Mouse (Mus musculus): Measurements from ENCODE around the gene Amigo2. TPM values are rescaled to one million over a fixed set of nuclear protein-coding genes. Genes with fewer than 3 reads are reported as not detected.
A peak's percentile ranks its signal among the peaks of the same experiment; 100 is the strongest.
"Not testable (repeated sequence)": the region's sequence is repeated elsewhere in the genome, so short reads cannot be mapped to it uniquely, and the experiment has no call there.

The Amigo2 gene
- polyA plus RNA-seq, 1 experiment from 2014 or later = 0.91 TPM

- Histone ChIP-seq H3K4me1 (replicated peaks) (0 out of 2 replicates have a peak, but pooled peaks cover 5% of the 10 kb centered on the region), H3K9me3 (replicated peaks) (no peaks in the 10 kb centered on the region), H3K27me3 (no peaks in the 10 kb centered on the region), H3K27ac (replicated peaks) (0 out of 2 replicates have a peak overlapping the region, but pooled peaks have one; percentile 1), H3K36me3 (replicated peaks) (no peaks in the 10 kb centered on the region), H3K4me2 (peak overlapping the region; percentile 18; the same call in 1 of the 2 replicates), H3K4me3 (replicated peaks) (no peak overlapping the region), H3K9ac (no peak overlapping the region)
- 27% methylated on average over 17 of the region's 17 CpGs for WGBS (ENCODE audit: insufficient replicate concordance)
- ATAC-seq (ENCODE audit: insufficient read depth) = peak; percentile 28; the same call in 1 of the 2 replicates
Measured at GRCm38 (mm10) chr15:97212501-97213477, 34.3 kb downstream of the Amigo2 start.

DNA sequence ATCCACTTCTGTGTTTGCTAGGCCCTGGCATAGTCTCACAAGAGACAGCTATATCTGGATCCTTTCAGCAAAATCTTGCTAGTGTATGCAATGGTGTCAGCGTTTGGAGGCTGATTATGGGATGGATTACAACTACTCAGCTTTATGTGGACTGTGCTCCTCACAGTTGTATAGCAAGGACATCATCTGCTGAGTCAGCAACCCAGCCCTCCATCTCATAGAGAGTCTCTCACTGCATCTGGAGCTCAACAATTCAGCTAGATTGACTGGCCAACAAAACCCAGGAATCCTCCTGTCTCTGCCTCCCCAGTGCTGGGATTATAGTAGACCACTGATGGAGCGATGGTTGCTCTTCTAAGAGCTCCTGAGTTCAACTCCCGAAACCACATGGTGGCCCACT, 37.3 kb downstream of the Amigo2 start:
- not testable (repeated sequence) for H3K4me3 ChIP-seq (replicated peaks); H3K27me3 ChIP-seq; H3K9me3 ChIP-seq (replicated peaks); H3K4me2 ChIP-seq; ATAC-seq (ENCODE audit: insufficient read depth); H3K27ac ChIP-seq (replicated peaks); H3K9ac ChIP-seq; H3K4me1 ChIP-seq (replicated peaks); H3K36me3 ChIP-seq (replicated peaks)
- WGBS (ENCODE audit: insufficient replicate concordance) = 61% methylated on average over 3 of the region's 3 CpGs

GRCm38 (mm10) chr15:97206506-97206905, 40.6 kb downstream of the Amigo2 start:
- no peak overlapping the region for H3K9ac ChIP-seq
- H3K4me2 ChIP-seq = no peak overlapping the region
- H3K4me3 ChIP-seq (replicated peaks) = no peak overlapping the region
- ATAC-seq (ENCODE audit: insufficient read depth) = no peak
- H3K27ac ChIP-seq (replicated peaks) = no peak overlapping the region
- no peaks in the 10 kb centered on the region for H3K4me1 ChIP-seq (replicated peaks)
- no peaks in the 10 kb centered on the region for H3K36me3 ChIP-seq (replicated peaks)
- no peaks in the 10 kb centered on the region for H3K9me3 ChIP-seq (replicated peaks)
- 78% methylated on average over 8 of the region's 8 CpGs for WGBS (ENCODE audit: insufficient replicate concordance)
- no peaks in the 10 kb centered on the region for H3K27me3 ChIP-seq

DNA sequence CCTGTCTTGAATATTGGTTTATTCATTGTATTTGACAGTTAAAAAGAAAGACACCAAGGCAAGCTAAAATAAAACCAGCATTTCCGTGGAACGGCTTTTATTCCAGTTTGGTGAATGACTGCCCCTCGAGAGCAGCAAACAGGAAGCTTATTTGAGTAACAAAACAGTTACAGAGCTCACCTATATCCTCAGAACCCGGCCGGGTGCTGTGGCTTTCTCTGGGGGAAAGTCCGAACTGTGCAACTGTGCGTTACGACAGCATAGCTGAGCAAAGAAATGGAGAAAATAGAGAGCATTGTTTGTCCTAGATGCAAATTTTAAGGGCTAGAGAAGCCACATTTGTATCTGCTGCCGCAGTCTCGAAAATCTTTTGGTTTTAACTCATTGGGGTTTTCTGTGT, 41.3 kb downstream of the Amigo2 start:
- WGBS (ENCODE audit: insufficient replicate concordance) = 66% methylated on average over 10 of the region's 10 CpGs
- Histone ChIP-seq H3K27ac (replicated peaks) (no peak overlapping the region), H3K4me3 (replicated peaks) (no peak overlapping the region), H3K36me3 (replicated peaks) (no peaks in the 10 kb centered on the region), H3K4me2 (no peak overlapping the region), H3K9ac (no peak overlapping the region), H3K9me3 (replicated peaks) (no peaks in the 10 kb centered on the region), H3K27me3 (no peaks in the 10 kb centered on the region), H3K4me1 (replicated peaks) (no peaks in the 10 kb centered on the region)
- ATAC-seq (ENCODE audit: insufficient read depth) = no peak

- no peaks in the 10 kb centered on the region for H3K36me3 ChIP-seq (replicated peaks)
- no peaks in the 10 kb centered on the region for H3K4me1 ChIP-seq (replicated peaks)
- ATAC-seq (ENCODE audit: insufficient read depth) = no peak
- H3K9ac ChIP-seq = no peak overlapping the region
- H3K27me3 ChIP-seq = no peaks in the 10 kb centered on the region
- H3K4me3 ChIP-seq (replicated peaks) = no peak overlapping the region
- H3K9me3 ChIP-seq (replicated peaks) = no peaks in the 10 kb centered on the region
- H3K27ac ChIP-seq (replicated peaks) = no peak overlapping the region
- H3K4me2 ChIP-seq = no peak overlapping the region
- 52% methylated on average over 3 of the region's 3 CpGs for WGBS (ENCODE audit: insufficient replicate concordance)
Measured at GRCm38 (mm10) chr15:97204889-97205288, 42.2 kb downstream of the Amigo2 start.

- no peak for ATAC-seq (ENCODE audit: insufficient read depth)
- Histone ChIP-seq H3K9me3 (replicated peaks) (no peaks in the 10 kb centered on the region), H3K9ac (no peak overlapping the region), H3K36me3 (replicated peaks) (no peaks in the 10 kb centered on the region), H3K4me1 (replicated peaks) (no peaks in the 10 kb centered on the region), H3K27me3 (no peaks in the 10 kb centered on the region), H3K4me3 (replicated peaks) (no peak overlapping the region), H3K4me2 (no peak overlapping the region), H3K27ac (replicated peaks) (no peak overlapping the region)
- 60% methylated on average over 7 of the region's 7 CpGs for WGBS (ENCODE audit: insufficient replicate concordance)
Measured at GRCm38 (mm10) chr15:97196644-97197043, 50.4 kb downstream of the Amigo2 start.

DNA sequence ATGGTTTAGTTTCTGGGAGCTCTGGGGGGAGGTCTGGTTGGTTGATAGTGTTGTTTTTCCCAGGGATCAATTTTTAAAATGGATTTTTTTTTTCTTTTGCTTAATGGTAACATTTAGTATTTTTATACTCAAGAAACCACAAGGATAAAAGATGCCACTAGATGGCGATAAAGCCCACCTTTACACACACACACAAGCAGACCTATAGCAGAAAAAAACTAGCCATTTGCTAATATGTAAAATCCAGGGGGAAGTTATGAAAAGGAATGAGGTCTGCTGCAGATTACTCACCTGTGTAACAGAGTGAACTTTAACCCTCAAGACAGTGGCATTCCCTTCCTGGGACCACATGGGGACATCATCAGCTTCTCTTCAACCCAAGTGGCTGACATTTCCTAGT, 51.5 kb downstream of the Amigo2 start:
- H3K9ac ChIP-seq = no peak overlapping the region
- H3K4me3 ChIP-seq (replicated peaks) = no peak overlapping the region
- 0% methylated on average over 1 of the region's 1 CpGs for WGBS (ENCODE audit: insufficient replicate concordance)
- ATAC-seq (ENCODE audit: insufficient read depth) = no peak
- no peak overlapping the region for H3K27ac ChIP-seq (replicated peaks)
- no peaks in the 10 kb centered on the region for H3K4me1 ChIP-seq (replicated peaks)
- no peak overlapping the region for H3K4me2 ChIP-seq
- H3K36me3 ChIP-seq (replicated peaks) = no peaks in the 10 kb centered on the region
- no peaks in the 10 kb centered on the region for H3K27me3 ChIP-seq
- H3K9me3 ChIP-seq (replicated peaks) = no peaks in the 10 kb centered on the region

Other genes with a start within 250 kb of the Amigo2 start
- 61.9 and 67.9 TPM in 2 replicates for gene Slc38a4, start 191.3 kb downstream of the Amigo2 start, polyA plus RNA-seq (2015; fragmentation: Nextera tagmentation; extraction: Ambion mirVana)
- gene Pced1b, start 180 bp downstream of the Amigo2 start, polyA plus RNA-seq (2015; fragmentation: Nextera tagmentation; extraction: Ambion mirVana) = 3.5 and 5.0 TPM in 2 replicates

Data from liver, embryonic 15.5 days (tissue).